Mouse (Mus musculus) MEL (cell line): ENCODE data around the gene Relt. TPM values are rescaled to one million over a fixed set of nuclear protein-coding genes. Genes with fewer than 3 reads are reported as not detected.

ENCODE experiments used
- DNase-seq: peaks from one replicate; pipeline ENCODE4 v3.0.0; 2011; ENCODE audit warnings: low read depth, low spot score
- H3K27ac ChIP-seq: 2 replicates; pipeline ENCODE4 v1.5.1; 2012; ENCODE audit warnings: low read depth, mild to moderate bottlenecking, control low read depth, low read length, moderate library complexity; ENCODE audit not compliant: control insufficient read depth
- H3K27me3 ChIP-seq, 2 experiments: fragments of 150-350 bp in 1 of 2; sonication (generic) in 1 of 2; 2 replicates each; pipeline ENCODE4 v1.6.1; 2012; ENCODE audit warnings: low read length in 2 of 2, mild to moderate bottlenecking in 2 of 2, improper control_type of control experiment in 1 of 2, moderate library complexity in 1 of 2; ENCODE audit not compliant: insufficient read depth in 2 of 2, control insufficient read depth in 1 of 2
- H3K36me3 ChIP-seq, 2 experiments: 2 replicates each; pipeline ENCODE4 v1.6.1; 2012 to 2014; ENCODE audit warnings: low read length in 2 of 2, improper control_type of control experiment in 1 of 2, inconsistent platforms in 1 of 2, mild to moderate bottlenecking in 1 of 2; ENCODE audit not compliant: insufficient read depth in 2 of 2, control insufficient read depth in 1 of 2
- H3K4me1 ChIP-seq, 2 experiments: fragments of 150-350 bp in 1 of 2; sonication (generic) in 1 of 2; 2 replicates each; pipeline ENCODE4 v1.6.1; 2012; ENCODE audit warnings: low read length in 2 of 2, improper control_type of control experiment in 1 of 2, mild to moderate bottlenecking in 1 of 2; ENCODE audit not compliant: insufficient read depth in 2 of 2, control insufficient read depth in 1 of 2
- H3K4me3 ChIP-seq, 2 experiments: fragments of 150-350 bp in 1 of 2; sonication (generic) in 1 of 2; 2 replicates each; pipeline ENCODE4 v1.5.1; 2012; ENCODE audit warnings: low read depth in 2 of 2, low read length in 2 of 2, mild to moderate bottlenecking in 2 of 2, moderate library complexity in 2 of 2, control low read depth in 1 of 2, improper control_type of control experiment in 1 of 2; ENCODE audit not compliant: control insufficient read depth in 1 of 2, insufficient read depth in 1 of 2
- H3K79me2 ChIP-seq: 2 replicates; pipeline ENCODE4 v1.6.1; 2012; ENCODE audit warnings: mild to moderate bottlenecking, low read length, moderate library complexity; ENCODE audit not compliant: control insufficient read depth, poor library complexity, insufficient read depth
- H3K9ac ChIP-seq: 2 replicates; pipeline ENCODE4 v1.6.1; 2012; ENCODE audit warnings: low read depth, mild to moderate bottlenecking, control low read depth, low read length, moderate library complexity; ENCODE audit not compliant: control insufficient read depth, poor library complexity, severe bottlenecking
- H3K9me3 ChIP-seq: fragments of 150-350 bp; sonication (generic); replicated peaks from 2 replicates; pipeline ENCODE4 v1.6.1; 2012; ENCODE audit warnings: mild to moderate bottlenecking, low read length, improper control_type of control experiment, moderate library complexity; ENCODE audit not compliant: insufficient read depth
- BHLHE40 ChIP-seq: IDR thresholded peaks from 2 replicates; pipeline ENCODE4 v1.6.1; 2012; ENCODE audit warnings: low read depth, mild to moderate bottlenecking, inconsistent platforms, low read length, improper control_type of control experiment, borderline replicate concordance
- CTCF ChIP-seq, 3 experiments: IDR thresholded peaks in 2 of 3; conservative IDR thresholded peaks in 1 of 3; 2 replicates each; pipeline ENCODE4 v1.5.1; 2011 to 2012; ENCODE audit warnings: low read length in 3 of 3, low read depth in 2 of 3, mild to moderate bottlenecking in 2 of 3, improper control_type of control experiment in 1 of 3, inconsistent platforms in 1 of 3, mixed read lengths in 1 of 3, moderate library complexity in 1 of 3; ENCODE audit not compliant: control insufficient read depth in 1 of 3, insufficient read depth in 1 of 3, poor library complexity in 1 of 3, severe bottlenecking in 1 of 3
- E2F4 ChIP-seq: IDR thresholded peaks from 2 replicates; pipeline ENCODE4 v1.6.1; 2011; ENCODE audit warnings: low read depth, low read length, improper control_type of control experiment, borderline replicate concordance
- EP300 ChIP-seq, 2 experiments: IDR thresholded peaks; 2 replicates each; pipeline ENCODE4 v1.6.1; 2011; ENCODE audit warnings: improper control_type of control experiment in 2 of 2, low read length in 2 of 2, low read depth in 1 of 2, mild to moderate bottlenecking in 1 of 2
- GABPA ChIP-seq: IDR thresholded peaks from 2 replicates; pipeline ENCODE4 v1.6.1; 2012; ENCODE audit warnings: low read depth, mild to moderate bottlenecking, inconsistent platforms, low read length, improper control_type of control experiment, moderate library complexity
- GATA1 ChIP-seq: IDR thresholded peaks from 2 replicates; pipeline ENCODE4 v1.6.1; 2011; ENCODE audit warnings: low read depth, low read length, improper control_type of control experiment
- KAT2A ChIP-seq: conservative IDR thresholded peaks from 2 replicates; pipeline ENCODE4 v1.6.1; 2012; ENCODE audit warnings: low read depth, low read length, improper control_type of control experiment, inconsistent platforms
- MAZ ChIP-seq: IDR thresholded peaks from 2 replicates; pipeline ENCODE4 v1.6.1; 2012; ENCODE audit warnings: low read depth, mild to moderate bottlenecking, inconsistent platforms, low read length, improper control_type of control experiment
- MEF2A ChIP-seq: IDR thresholded peaks from 2 replicates; pipeline ENCODE4 v1.6.1; 2014; ENCODE audit warnings: low read depth, mild to moderate bottlenecking, inconsistent platforms, low read length, improper control_type of control experiment; ENCODE audit not compliant: poor library complexity, insufficient replicate concordance, severe bottlenecking; ENCODE audit errors: extremely low read depth
- MXI1 ChIP-seq: IDR thresholded peaks from 2 replicates; pipeline ENCODE4 v1.6.1; 2011; ENCODE audit warnings: mild to moderate bottlenecking, low read depth, low read length, improper control_type of control experiment
- MYB ChIP-seq: IDR thresholded peaks from 2 replicates; pipeline ENCODE4 v1.6.1; 2011; ENCODE audit warnings: mild to moderate bottlenecking, low read depth, low read length, improper control_type of control experiment
- MYC ChIP-seq: IDR thresholded peaks from 2 replicates; pipeline ENCODE4 v1.6.1; 2011; ENCODE audit warnings: low read depth, mild to moderate bottlenecking, low read length, improper control_type of control experiment, moderate library complexity
- NELFE ChIP-seq: IDR thresholded peaks from 2 replicates; pipeline ENCODE4 v1.6.1; 2011; ENCODE audit warnings: low read depth, low read length, improper control_type of control experiment
- POLR2A ChIP-seq, 2 experiments: IDR thresholded peaks; 2 replicates each; pipeline ENCODE4 v1.6.1; 2011 to 2012; ENCODE audit warnings: low read length in 2 of 2, mild to moderate bottlenecking in 2 of 2, control low read depth in 1 of 2, improper control_type of control experiment in 1 of 2, low read depth in 1 of 2, moderate library complexity in 1 of 2; ENCODE audit not compliant: control insufficient read depth in 1 of 2, insufficient read depth in 1 of 2, poor library complexity in 1 of 2
- POLR2AphosphoS5 ChIP-seq: IDR thresholded peaks from 2 replicates; pipeline ENCODE4 v1.6.1; 2012; ENCODE audit warnings: low read depth, borderline replicate concordance, mild to moderate bottlenecking, inconsistent platforms, low read length, moderate library complexity, mixed read lengths
- RAD21 ChIP-seq: IDR thresholded peaks from 2 replicates; pipeline ENCODE4 v1.6.1; 2011; ENCODE audit warnings: mild to moderate bottlenecking, low read depth, low read length, improper control_type of control experiment
- RCOR1 ChIP-seq: IDR thresholded peaks from 2 replicates; pipeline ENCODE4 v1.6.1; 2012; ENCODE audit warnings: low read depth, mild to moderate bottlenecking, inconsistent platforms, low read length, improper control_type of control experiment
- SIN3A ChIP-seq: IDR thresholded peaks from 2 replicates; pipeline ENCODE4 v1.6.1; 2012; ENCODE audit warnings: low read length, improper control_type of control experiment, inconsistent platforms
- SMC3 ChIP-seq: IDR thresholded peaks from 2 replicates; pipeline ENCODE4 v1.6.1; 2011; ENCODE audit warnings: low read depth, low read length, improper control_type of control experiment
- TAL1 ChIP-seq: IDR thresholded peaks from 2 replicates; pipeline ENCODE4 v1.6.1; 2012; ENCODE audit warnings: mild to moderate bottlenecking, inconsistent platforms, low read length, moderate library complexity, mixed read lengths
- TBP ChIP-seq: IDR thresholded peaks from 2 replicates; pipeline ENCODE4 v1.8.0; 2011; ENCODE audit warnings: low read depth, low read length, improper control_type of control experiment
- TCF12 ChIP-seq: IDR thresholded peaks from 2 replicates; pipeline ENCODE4 v1.6.1; 2014; ENCODE audit warnings: low read depth, mild to moderate bottlenecking, inconsistent platforms, low read length, improper control_type of control experiment, moderate library complexity
- USF2 ChIP-seq, 2 experiments: IDR thresholded peaks; 2 replicates each; pipeline ENCODE4 v1.6.1; 2011 to 2012; ENCODE audit warnings: improper control_type of control experiment in 2 of 2, low read length in 2 of 2, borderline replicate concordance in 1 of 2, inconsistent platforms in 1 of 2, low read depth in 1 of 2, mild to moderate bottlenecking in 1 of 2; ENCODE audit not compliant: insufficient read depth in 1 of 2
- polyA plus RNA-seq, 2 experiments: library from polyadenylated mRNA; stranded (reverse) in 1 of 2; unstranded in 1 of 2; fragments of >175 nt in 1 of 2; fragments of >200 nt in 1 of 2; gene quantifications; 2 replicates each; pipeline versions ENCODE4 v1.2.1 to v1.2.4; 2012; ENCODE audit warnings: low replicate concordance in 2 of 2, low read depth in 1 of 2; ENCODE audit not compliant: insufficient read length in 2 of 2, insufficient read depth in 1 of 2, missing spikeins in 1 of 2
- total RNA-seq: library from RNA; depleted of rRNA; stranded (reverse); fragments of 300-350 nt; gene quantifications from 2 replicates; pipeline ENCODE4 v1.2.3, GENCODE M21; 2012

Gene Relt
- total and polyA plus RNA-seq, 3 experiments = 29.6 to 37.1 TPM; not detected in 1

DNA sequence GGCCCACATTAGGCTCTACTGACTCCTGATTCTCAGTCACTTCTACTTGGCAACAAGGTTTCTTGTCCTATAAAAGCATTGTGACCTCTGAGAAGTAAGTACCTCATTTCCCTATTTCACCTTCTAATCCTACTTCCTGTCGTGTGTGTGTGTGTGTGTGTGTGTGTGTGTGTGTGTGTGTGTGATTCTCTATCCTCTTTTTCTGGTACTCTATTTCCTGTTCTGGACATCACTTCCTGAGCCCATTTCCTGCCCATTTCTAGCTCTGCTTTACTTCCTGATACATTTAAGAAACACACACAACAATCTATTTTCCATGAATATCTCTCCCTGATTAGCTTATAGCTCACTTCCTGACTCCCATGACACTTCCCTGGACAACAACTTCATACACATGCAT is 12.6 kb upstream of the Relt start:
- Histone ChIP-seq H3K79me2 (no peaks in the 10 kb centered on the region), H3K9me3 (no peaks in the 10 kb centered on the region), H3K9ac (no peak overlapping the region), H3K27ac (no peak overlapping the region), H3K4me3 (no peak overlapping the region), H3K4me1 (no peaks in the 10 kb centered on the region), H3K36me3 (no peaks in the 10 kb centered on the region), H3K27me3 (0 out of 4 replicates have a peak, but pooled peaks cover 0 to 1% of the 10 kb centered on the region in 2 experiments)
- TF ChIP-seq BHLHE40 (no peak), MAZ (no peak), MYB (no peak), TCF12 (no peak), RCOR1 (no peak), CTCF (IDR thresholded peaks at IDR 0.05 in 2 of 3, conservative IDR thresholded peaks at IDR 0.05 in 1 of 3; ENCODE audit: control insufficient read depth in 1 of 3, insufficient read depth in 1 of 3, low read depth in 2 of 3, low read length in 3 of 3, poor library complexity in 1 of 3, severe bottlenecking in 1 of 3) (no peak), GABPA (no peak), POLR2A (IDR thresholded peaks at IDR 0.05; ENCODE audit: control insufficient read depth in 1 of 2, insufficient read depth in 1 of 2, low read depth in 1 of 2, low read length in 2 of 2, poor library complexity in 1 of 2) (no peak), EP300 (IDR thresholded peaks at IDR 0.05; ENCODE audit: low read depth in 1 of 2, low read length in 2 of 2) (no peak), POLR2AphosphoS5 (no peak), SIN3A (no peak), KAT2A (no peak), MEF2A (no peak), GATA1 (no peak), E2F4 (no peak)
- no peak for DNase-seq

DNA sequence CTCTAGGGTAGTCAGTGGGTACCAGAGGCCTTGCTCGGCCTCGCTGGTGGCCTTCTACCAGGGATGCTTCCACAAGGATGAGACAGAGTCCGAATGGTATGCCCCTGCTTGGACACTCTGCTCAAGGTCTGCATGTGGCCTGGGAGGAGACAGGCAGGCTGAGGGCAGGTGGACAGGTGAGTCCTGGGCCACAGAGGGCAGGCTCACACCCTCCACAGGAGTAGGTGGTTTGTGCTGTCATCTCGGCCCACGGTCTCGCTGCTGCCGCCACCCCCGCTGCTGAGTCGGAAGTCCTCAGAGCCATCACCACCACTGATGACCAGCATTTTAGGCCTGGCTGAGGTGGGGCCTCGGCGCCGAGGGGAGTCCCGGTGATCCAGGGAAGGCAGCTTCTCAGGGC is 10.0 kb upstream of the Relt start:
- Histone ChIP-seq H3K4me1 (peaks cover 0 to 5% of the 10 kb centered on the region in 2 experiments; a peak in 1 of 4 replicates), H3K27me3 (no peaks in the 10 kb centered on the region), H3K79me2 (no peaks in the 10 kb centered on the region), H3K36me3 (no peaks in the 10 kb centered on the region), H3K9ac (no peak overlapping the region), H3K4me3 (no peak overlapping the region), H3K27ac (no peak overlapping the region), H3K9me3 (no peaks in the 10 kb centered on the region)
- TF ChIP-seq USF2 (IDR thresholded peaks at IDR 0.05; ENCODE audit: borderline replicate concordance in 1 of 2, insufficient read depth in 1 of 2, low read depth in 1 of 2, low read length in 2 of 2) = no peak
- no peak for TF ChIP-seq E2F4
- TF ChIP-seq SMC3 = no peak
- TF ChIP-seq TAL1 = no peak
- TF ChIP-seq MYC = no peak
- TF ChIP-seq RAD21 = no peak
- no peak for TF ChIP-seq TBP
- TF ChIP-seq MXI1 = no peak
- no peak for TF ChIP-seq BHLHE40
- no peak for TF ChIP-seq NELFE
- DNase-seq = no peak
